Mouse (Mus musculus) heart, adult 2 months (tissue): ENCODE data around the gene Hoxb7.

Source experiments
- CTCF ChIP-seq: fragments of 200-600 bp; IDR thresholded peaks from 2 replicates; pipeline ENCODE4 v1.8.1; 2022; ENCODE audit warnings: antibody characterized with exemption, mild to moderate bottlenecking, moderate library complexity
- EP300 ChIP-seq: fragments of 200-500 bp; IDR thresholded peaks from 2 replicates; pipeline ENCODE4 v1.6.1; 2011; ENCODE audit warnings: low read depth, low read length, control low read depth; ENCODE audit not compliant: insufficient read depth
- POLR2A ChIP-seq: fragments of 200-500 bp; IDR thresholded peaks from 2 replicates; pipeline ENCODE4 v1.6.1; 2011; ENCODE audit warnings: mild to moderate bottlenecking, low read depth, low read length, control low read depth; ENCODE audit not compliant: insufficient read depth

- no peak for TF ChIP-seq CTCF
- TF ChIP-seq POLR2A = no peak
- no peak for TF ChIP-seq EP300
Observed at GRCm38 (mm10) chr11:96275896-96276295, 10.5 kb upstream of the Hoxb7 start.
